Mouse (Mus musculus) MEL (cell line): ENCODE measurements at regions not wholly inside any gene's neighbourhood (a gene's known extent, or its start where the extent isn't known, plus 50 kb on each side); places are given as distances from the start of the nearest gene placed in this dataset.

Experiments
- DNase-seq: peaks from one replicate; pipeline ENCODE4 v3.0.0; 2011; ENCODE audit warnings: low read depth, low spot score
- H3K27ac ChIP-seq: 2 replicates; pipeline ENCODE4 v1.5.1; 2012; ENCODE audit warnings: low read depth, mild to moderate bottlenecking, control low read depth, low read length, moderate library complexity; ENCODE audit not compliant: control insufficient read depth
- H3K27me3 ChIP-seq, 2 experiments: fragments of 150-350 bp in 1 of 2; sonication (generic) in 1 of 2; 2 replicates each; pipeline ENCODE4 v1.6.1; 2012; ENCODE audit warnings: low read length in 2 of 2, mild to moderate bottlenecking in 2 of 2, improper control_type of control experiment in 1 of 2, moderate library complexity in 1 of 2; ENCODE audit not compliant: insufficient read depth in 2 of 2, control insufficient read depth in 1 of 2
- H3K36me3 ChIP-seq, 2 experiments: 2 replicates each; pipeline ENCODE4 v1.6.1; 2012 to 2014; ENCODE audit warnings: low read length in 2 of 2, improper control_type of control experiment in 1 of 2, inconsistent platforms in 1 of 2, mild to moderate bottlenecking in 1 of 2; ENCODE audit not compliant: insufficient read depth in 2 of 2, control insufficient read depth in 1 of 2
- H3K4me1 ChIP-seq, 2 experiments: fragments of 150-350 bp in 1 of 2; sonication (generic) in 1 of 2; 2 replicates each; pipeline ENCODE4 v1.6.1; 2012; ENCODE audit warnings: low read length in 2 of 2, improper control_type of control experiment in 1 of 2, mild to moderate bottlenecking in 1 of 2; ENCODE audit not compliant: insufficient read depth in 2 of 2, control insufficient read depth in 1 of 2
- H3K4me3 ChIP-seq, 2 experiments: fragments of 150-350 bp in 1 of 2; sonication (generic) in 1 of 2; 2 replicates each; pipeline ENCODE4 v1.5.1; 2012; ENCODE audit warnings: low read depth in 2 of 2, low read length in 2 of 2, mild to moderate bottlenecking in 2 of 2, moderate library complexity in 2 of 2, control low read depth in 1 of 2, improper control_type of control experiment in 1 of 2; ENCODE audit not compliant: control insufficient read depth in 1 of 2, insufficient read depth in 1 of 2
- H3K79me2 ChIP-seq: 2 replicates; pipeline ENCODE4 v1.6.1; 2012; ENCODE audit warnings: mild to moderate bottlenecking, low read length, moderate library complexity; ENCODE audit not compliant: control insufficient read depth, poor library complexity, insufficient read depth
- H3K9ac ChIP-seq: 2 replicates; pipeline ENCODE4 v1.6.1; 2012; ENCODE audit warnings: low read depth, mild to moderate bottlenecking, control low read depth, low read length, moderate library complexity; ENCODE audit not compliant: control insufficient read depth, poor library complexity, severe bottlenecking
- H3K9me3 ChIP-seq: fragments of 150-350 bp; sonication (generic); replicated peaks from 2 replicates; pipeline ENCODE4 v1.6.1; 2012; ENCODE audit warnings: mild to moderate bottlenecking, low read length, improper control_type of control experiment, moderate library complexity; ENCODE audit not compliant: insufficient read depth
- CHD1 ChIP-seq: IDR thresholded peaks from 2 replicates; pipeline ENCODE4 v1.6.1; 2012; ENCODE audit warnings: low read depth, mild to moderate bottlenecking, inconsistent platforms, low read length, improper control_type of control experiment
- EP300 ChIP-seq, 2 experiments: IDR thresholded peaks; 2 replicates each; pipeline ENCODE4 v1.6.1; 2011; ENCODE audit warnings: improper control_type of control experiment in 2 of 2, low read length in 2 of 2, low read depth in 1 of 2, mild to moderate bottlenecking in 1 of 2
- ETS1 ChIP-seq: IDR thresholded peaks from 2 replicates; pipeline ENCODE4 v1.6.1; 2012; ENCODE audit warnings: low read depth, mild to moderate bottlenecking, inconsistent platforms, low read length, improper control_type of control experiment, moderate library complexity
- GABPA ChIP-seq: IDR thresholded peaks from 2 replicates; pipeline ENCODE4 v1.6.1; 2012; ENCODE audit warnings: low read depth, mild to moderate bottlenecking, inconsistent platforms, low read length, improper control_type of control experiment, moderate library complexity
- JUND ChIP-seq: IDR thresholded peaks from 2 replicates; pipeline ENCODE4 v1.6.1; 2011; ENCODE audit warnings: low read depth, mild to moderate bottlenecking, improper control_type of control experiment, low read length
- KAT2A ChIP-seq: conservative IDR thresholded peaks from 2 replicates; pipeline ENCODE4 v1.6.1; 2012; ENCODE audit warnings: low read depth, low read length, improper control_type of control experiment, inconsistent platforms
- MAFK ChIP-seq: IDR thresholded peaks from 2 replicates; pipeline ENCODE4 v1.6.1; 2011; ENCODE audit warnings: low read depth, mild to moderate bottlenecking, low read length, improper control_type of control experiment, borderline replicate concordance
- MAX ChIP-seq: IDR thresholded peaks from 2 replicates; pipeline ENCODE4 v1.6.1; 2011; ENCODE audit warnings: low read length, improper control_type of control experiment
- MEF2A ChIP-seq: IDR thresholded peaks from 2 replicates; pipeline ENCODE4 v1.6.1; 2014; ENCODE audit warnings: low read depth, mild to moderate bottlenecking, inconsistent platforms, low read length, improper control_type of control experiment; ENCODE audit not compliant: poor library complexity, insufficient replicate concordance, severe bottlenecking; ENCODE audit errors: extremely low read depth
- MYB ChIP-seq: IDR thresholded peaks from 2 replicates; pipeline ENCODE4 v1.6.1; 2011; ENCODE audit warnings: mild to moderate bottlenecking, low read depth, low read length, improper control_type of control experiment
- MYC ChIP-seq: IDR thresholded peaks from 2 replicates; pipeline ENCODE4 v1.6.1; 2011; ENCODE audit warnings: low read depth, mild to moderate bottlenecking, low read length, improper control_type of control experiment, moderate library complexity
- NRF1 ChIP-seq: IDR thresholded peaks from 2 replicates; pipeline ENCODE4 v1.6.1; 2014; ENCODE audit warnings: low read depth, mild to moderate bottlenecking, inconsistent platforms, low read length, improper control_type of control experiment, moderate library complexity; ENCODE audit not compliant: poor library complexity, insufficient read depth, severe bottlenecking
- RAD21 ChIP-seq: IDR thresholded peaks from 2 replicates; pipeline ENCODE4 v1.6.1; 2011; ENCODE audit warnings: mild to moderate bottlenecking, low read depth, low read length, improper control_type of control experiment
- RCOR1 ChIP-seq: IDR thresholded peaks from 2 replicates; pipeline ENCODE4 v1.6.1; 2012; ENCODE audit warnings: low read depth, mild to moderate bottlenecking, inconsistent platforms, low read length, improper control_type of control experiment
- SMC3 ChIP-seq: IDR thresholded peaks from 2 replicates; pipeline ENCODE4 v1.6.1; 2011; ENCODE audit warnings: low read depth, low read length, improper control_type of control experiment
- TAL1 ChIP-seq: IDR thresholded peaks from 2 replicates; pipeline ENCODE4 v1.6.1; 2012; ENCODE audit warnings: mild to moderate bottlenecking, inconsistent platforms, low read length, moderate library complexity, mixed read lengths
- TCF12 ChIP-seq: IDR thresholded peaks from 2 replicates; pipeline ENCODE4 v1.6.1; 2014; ENCODE audit warnings: low read depth, mild to moderate bottlenecking, inconsistent platforms, low read length, improper control_type of control experiment, moderate library complexity
- UBTF ChIP-seq: IDR thresholded peaks from 2 replicates; pipeline ENCODE4 v1.6.1; 2012; ENCODE audit warnings: low read depth, mild to moderate bottlenecking, inconsistent platforms, low read length, improper control_type of control experiment, moderate library complexity, borderline replicate concordance; ENCODE audit not compliant: insufficient read depth
- ZC3H11A ChIP-seq: IDR thresholded peaks from 2 replicates; pipeline ENCODE4 v1.6.1; 2012; ENCODE audit warnings: low read depth, mild to moderate bottlenecking, inconsistent platforms, low read length, improper control_type of control experiment
- ZKSCAN1 ChIP-seq: IDR thresholded peaks from 2 replicates; pipeline ENCODE4 v1.6.1; 2012; ENCODE audit warnings: low read depth, mild to moderate bottlenecking, inconsistent platforms, low read length, improper control_type of control experiment, moderate library complexity
- ZMIZ1 ChIP-seq: IDR thresholded peaks from 2 replicates; pipeline ENCODE4 v1.6.1; 2012; ENCODE audit warnings: low read depth, mild to moderate bottlenecking, inconsistent platforms, low read length, improper control_type of control experiment, moderate library complexity
- ZNF384 ChIP-seq: IDR thresholded peaks from 2 replicates; pipeline ENCODE4 v1.6.1; 2012; ENCODE audit warnings: low read depth, mild to moderate bottlenecking, inconsistent platforms, low read length, improper control_type of control experiment

- Histone ChIP-seq H3K36me3 (peaks cover 0 to 3% of the 10 kb centered on the region in 2 experiments; a peak in 1 of 4 replicates), H3K4me1 (peaks cover 0 to 2% of the 10 kb centered on the region in 2 experiments; a peak in 1 of 4 replicates), H3K9ac (no peak overlapping the region), H3K27ac (no peak overlapping the region), H3K79me2 (no peaks in the 10 kb centered on the region), H3K4me3 (no peak overlapping the region), H3K9me3 (no peaks in the 10 kb centered on the region), H3K27me3 (peaks cover 1 to 2% of the 10 kb centered on the region in 2 experiments; a peak in 2 of 4 replicates)
- no peak for DNase-seq
- TF ChIP-seq ETS1, result no peak
- TF ChIP-seq EP300 (IDR thresholded peaks at IDR 0.05; ENCODE audit: low read depth in 1 of 2, low read length in 2 of 2), result no peak
- no peak for TF ChIP-seq CHD1
Measured at GRCm38 (mm10) chr12:56403626-56404025, 57.9 kb upstream of the Mbip start.

- Histone ChIP-seq H3K9ac (no peak overlapping the region), H3K4me3 (no peak overlapping the region), H3K4me1 (peaks cover 0 to 2% of the 10 kb centered on the region in 2 experiments; a peak in 1 of 4 replicates), H3K27ac (no peak overlapping the region), H3K9me3 (no peaks in the 10 kb centered on the region), H3K36me3 (peaks cover 0 to 3% of the 10 kb centered on the region in 2 experiments; a peak in 1 of 4 replicates), H3K79me2 (no peaks in the 10 kb centered on the region), H3K27me3 (peaks cover 1 to 2% of the 10 kb centered on the region in 2 experiments; a peak in 2 of 4 replicates)
- TF ChIP-seq JUND (no peak), ZKSCAN1 (no peak), RCOR1 (no peak), RAD21 (no peak), MAX (no peak), TAL1 (no peak)
- no peak for DNase-seq
Measured at GRCm38 (mm10) chr12:56402844-56403243, 57.1 kb upstream of the Mbip start.

GRCm38 (mm10) chr12:56402137-56402536, 56.4 kb upstream of the Mbip start:
- Histone ChIP-seq H3K27ac (no peak overlapping the region), H3K27me3 (peaks cover 1 to 2% of the 10 kb centered on the region in 2 experiments; a peak in 2 of 4 replicates), H3K4me1 (peaks cover 0 to 2% of the 10 kb centered on the region in 2 experiments; a peak in 1 of 4 replicates), H3K4me3 (no peak overlapping the region), H3K9me3 (no peaks in the 10 kb centered on the region), H3K9ac (no peak overlapping the region), H3K36me3 (peaks cover 0 to 3% of the 10 kb centered on the region in 2 experiments; a peak in 1 of 4 replicates), H3K79me2 (no peaks in the 10 kb centered on the region)
- TF ChIP-seq KAT2A, result no peak
- no peak for TF ChIP-seq UBTF
- TF ChIP-seq ZC3H11A, result no peak
- TF ChIP-seq MYB, result no peak
- TF ChIP-seq RCOR1, result no peak
- TF ChIP-seq ETS1, result no peak
- TF ChIP-seq ZNF384, result no peak
- no peak for TF ChIP-seq MAFK
- no peak for TF ChIP-seq MYC
- TF ChIP-seq NRF1, result no peak
- no peak for TF ChIP-seq GABPA
- TF ChIP-seq RAD21, result no peak
- TF ChIP-seq TCF12, result no peak
- TF ChIP-seq ZMIZ1, result no peak
- no peak for TF ChIP-seq MAX
- TF ChIP-seq SMC3, result no peak
- no peak for TF ChIP-seq MEF2A
- DNase-seq, result no peak
